Mouse (Mus musculus): ENCODE measurements at regions not wholly inside any gene's neighbourhood (a gene's known extent, or its start where the extent isn't known, plus 50 kb on each side); places are given as distances from the start of the nearest gene placed in this dataset.

DNA sequence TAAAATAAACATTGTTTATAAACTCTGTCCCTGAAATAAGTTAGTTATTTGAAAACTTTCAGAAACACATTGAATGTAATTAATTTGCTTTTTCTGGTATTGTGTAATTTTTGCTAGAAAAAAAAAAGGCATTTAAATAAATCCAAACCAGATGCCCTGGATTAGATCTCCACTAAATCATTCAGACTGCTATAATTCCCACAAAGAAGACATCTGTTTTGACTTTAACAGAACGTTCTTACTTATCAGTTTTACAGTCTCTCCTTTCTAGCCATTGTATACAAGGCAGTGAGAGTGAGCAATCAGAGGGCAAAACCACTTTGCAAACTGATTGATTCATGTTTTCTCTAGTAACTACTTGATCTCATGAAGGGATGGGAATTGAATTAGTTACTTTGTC, 478.8 kb downstream of the Slitrk6 start:
- DNase-seq, result no peak

GRCm38 (mm10) chr14:110271270-110271669, 483.7 kb downstream of the Slitrk6 start:
- DNase-seq, result no peak

GRCm38 (mm10) chr14:110244466-110244865, 510.5 kb downstream of the Slitrk6 start:
- no peak for DNase-seq

GRCm38 (mm10) chr14:110243549-110243948, 511.4 kb downstream of the Slitrk6 start:
- no peak for DNase-seq

DNA sequence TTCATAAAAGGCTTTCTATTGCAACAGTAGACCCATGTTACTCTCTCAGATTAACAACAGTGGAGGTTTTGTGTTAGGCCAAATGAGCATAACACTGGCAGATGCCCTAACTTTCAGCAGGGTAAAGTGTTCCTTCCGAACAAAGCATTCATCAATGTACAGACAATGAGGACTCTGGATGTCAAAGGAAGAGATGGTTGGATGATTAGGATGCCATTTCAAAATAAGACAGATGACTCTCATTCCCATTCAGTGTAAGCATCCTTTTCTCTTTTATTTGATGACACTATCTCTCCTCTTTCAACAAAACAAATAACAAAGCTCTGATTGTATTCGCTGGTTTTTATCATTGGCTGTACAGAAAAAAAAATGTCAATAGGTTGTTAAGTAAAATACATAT, 516.1 kb downstream of the Slitrk6 start:
- no peak for DNase-seq

GRCm38 (mm10) chr14:110224678-110225446, 530.1 kb downstream of the Slitrk6 start:
- no peak for DNase-seq

DNA sequence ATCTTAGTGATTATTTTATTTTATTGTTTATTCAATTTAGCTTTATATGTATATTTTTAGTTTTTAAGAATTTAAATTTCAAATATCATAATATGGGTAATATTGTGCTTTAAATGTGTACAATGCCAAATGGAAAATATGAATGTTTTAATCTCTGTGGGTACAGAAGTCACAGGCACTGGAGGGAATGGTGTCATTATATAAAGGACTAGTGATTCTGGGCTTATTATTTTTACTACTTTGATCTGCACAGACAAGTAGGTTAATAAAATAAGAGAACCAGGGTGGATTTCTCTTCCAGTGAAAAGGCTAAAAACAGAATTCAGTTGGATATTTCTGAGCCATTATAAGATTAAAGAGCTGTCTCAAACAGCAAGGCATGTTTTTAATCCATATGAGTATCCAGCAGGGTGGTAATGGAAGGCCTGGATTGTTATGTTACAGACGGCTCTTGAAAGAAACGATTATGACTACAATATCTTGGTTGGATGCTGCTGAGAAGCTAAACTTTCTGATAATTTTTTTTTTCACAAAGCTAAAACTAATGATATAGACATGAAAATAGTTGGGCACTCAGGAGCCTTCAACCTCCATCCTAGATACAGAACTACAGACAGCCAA, 563.9 kb downstream of the Slitrk6 start:
- DNase-seq, result no peak

GRCm38 (mm10) chr14:110190471-110190870, 564.5 kb downstream of the Slitrk6 start:
- DNase-seq, result no peak

GRCm38 (mm10) chr14:110179166-110179565, 575.8 kb downstream of the Slitrk6 start:
- DNase-seq, result no peak

- DNase-seq, result no peak
These were observed 583.5 kb downstream of the Slitrk6 start for GRCm38 (mm10) chr14:110171162-110172117.

GRCm38 (mm10) chr14:110168632-110169031, 586.3 kb downstream of the Slitrk6 start:
- DNase-seq, result no peak

DNA sequence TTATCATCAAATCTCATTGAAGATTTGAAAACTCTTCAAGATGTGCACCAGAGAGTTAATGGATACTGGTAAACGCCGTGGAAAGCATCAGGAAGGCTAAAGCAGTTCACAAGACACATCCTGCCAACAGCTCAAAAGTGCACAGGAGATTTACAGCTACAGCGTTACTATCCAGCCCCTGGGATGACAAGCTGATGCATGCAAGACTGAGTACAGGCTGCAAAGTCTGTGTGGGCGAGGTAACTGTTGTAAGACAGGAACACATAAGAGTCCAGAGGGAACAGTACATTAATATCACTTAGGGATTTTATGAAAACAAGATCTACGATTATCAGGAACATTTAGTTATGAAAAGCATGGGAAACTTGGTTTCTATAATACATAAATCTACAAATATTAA, 626.7 kb downstream of the Slitrk6 start:
- no peak for DNase-seq

DNA sequence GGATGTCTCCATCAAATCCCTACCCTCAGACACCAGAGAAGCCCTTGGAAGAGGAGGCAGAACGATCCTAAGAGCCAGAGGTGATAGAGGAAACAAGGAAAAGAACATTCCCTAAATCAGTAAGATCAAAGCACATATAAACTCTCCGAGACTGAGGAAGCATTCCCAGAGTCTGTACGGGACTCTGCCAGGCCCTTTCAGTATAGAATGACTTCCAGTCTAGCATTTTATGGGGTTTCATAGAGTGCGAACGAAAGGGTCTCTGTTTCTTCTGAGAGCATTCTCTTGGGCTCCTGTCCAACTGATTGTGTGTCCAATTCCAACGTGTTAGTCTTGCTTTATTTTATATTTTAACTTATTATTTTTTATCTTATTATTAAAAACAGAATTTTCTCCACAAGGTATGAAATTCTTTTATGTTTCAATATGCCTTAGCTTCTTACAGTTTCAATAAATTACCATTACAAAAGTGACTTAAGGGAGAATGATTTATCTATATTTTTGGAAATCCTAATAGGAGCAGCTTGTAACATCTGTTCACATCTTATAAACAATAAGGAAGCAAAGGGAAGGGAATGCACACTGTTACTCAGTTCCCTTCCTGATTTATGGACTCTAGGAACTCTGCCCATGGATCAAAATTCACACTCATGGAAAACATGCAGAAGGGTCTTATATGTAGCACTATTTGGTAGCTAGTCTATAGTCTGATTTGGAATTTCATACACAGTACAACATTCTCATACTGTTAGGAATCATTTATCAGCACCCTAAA, 628.8 kb downstream of the Slitrk6 start:
- DNase-seq, result no peak

- DNase-seq, result no peak
These were observed 632.2 kb downstream of the Slitrk6 start for GRCm38 (mm10) chr14:110122710-110123109.

DNA sequence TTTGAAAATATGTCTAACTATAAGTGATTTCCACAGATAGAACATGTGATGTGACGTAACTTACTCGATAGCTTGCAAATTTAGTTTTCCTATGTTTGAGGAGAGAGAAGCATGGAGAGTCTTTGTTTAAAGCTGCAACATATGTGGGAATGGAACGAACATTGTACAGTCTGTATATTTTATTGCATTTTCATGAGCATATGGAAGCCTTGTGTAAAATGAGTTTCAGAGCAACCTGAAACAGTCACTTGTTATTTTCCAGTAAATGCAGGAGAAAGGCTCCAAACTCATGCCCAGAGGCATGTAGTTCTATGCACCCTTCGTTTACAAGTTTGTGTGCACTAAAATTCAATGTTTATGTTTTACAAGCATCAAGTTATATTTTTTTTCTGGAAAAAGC, 639.4 kb downstream of the Slitrk6 start:
- no peak for DNase-seq

DNA sequence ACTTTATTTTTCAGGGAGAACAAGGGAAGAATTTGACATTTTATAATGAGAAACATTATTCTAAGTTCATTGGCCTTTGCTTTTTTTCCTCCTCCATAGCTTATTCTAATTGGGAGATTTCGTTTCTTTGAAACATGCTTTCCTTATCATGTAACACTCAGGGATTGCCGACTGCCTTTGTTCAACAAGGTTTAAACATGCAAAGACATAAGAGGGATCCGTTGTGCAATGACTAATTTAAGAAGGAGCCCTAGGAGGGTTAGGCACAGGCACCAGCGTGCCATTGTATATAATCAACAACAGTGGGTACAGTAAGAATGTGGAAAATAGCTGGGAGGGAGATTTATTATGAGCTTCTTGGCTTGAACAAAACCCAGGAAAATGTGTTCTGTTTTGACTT, 654.1 kb downstream of the Slitrk6 start:
- no peak for DNase-seq

GRCm38 (mm10) chr14:110078351-110078750, 676.6 kb downstream of the Slitrk6 start:
- no peak for DNase-seq

GRCm38 (mm10) chr14:110047748-110048147, 707.2 kb downstream of the Slitrk6 start:
- DNase-seq, result no peak

DNA sequence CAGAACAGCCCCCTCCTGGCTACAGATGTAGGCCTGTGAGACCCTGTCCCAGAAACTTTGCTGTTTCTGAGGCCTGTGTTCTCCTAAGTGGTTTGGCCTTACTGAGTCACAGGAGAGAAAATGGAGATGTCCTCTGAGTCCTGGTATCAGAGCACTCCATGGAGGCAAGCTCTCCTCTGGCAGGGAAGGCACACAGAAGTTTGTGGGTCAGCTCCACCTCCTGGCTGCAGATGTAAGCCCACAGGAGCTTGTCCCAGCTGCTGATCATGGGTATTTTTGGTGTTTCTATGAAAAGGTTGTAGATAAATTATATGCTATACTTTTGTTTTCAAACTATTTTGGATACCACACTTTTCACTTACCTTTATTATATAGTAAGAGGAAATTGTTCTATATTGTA, 711.7 kb downstream of the Slitrk6 start:
- DNase-seq, result no peak

- DNase-seq, result no peak
These were observed 733.1 kb downstream of the Slitrk6 start for GRCm38 (mm10) chr14:110021812-110022211.

DNA sequence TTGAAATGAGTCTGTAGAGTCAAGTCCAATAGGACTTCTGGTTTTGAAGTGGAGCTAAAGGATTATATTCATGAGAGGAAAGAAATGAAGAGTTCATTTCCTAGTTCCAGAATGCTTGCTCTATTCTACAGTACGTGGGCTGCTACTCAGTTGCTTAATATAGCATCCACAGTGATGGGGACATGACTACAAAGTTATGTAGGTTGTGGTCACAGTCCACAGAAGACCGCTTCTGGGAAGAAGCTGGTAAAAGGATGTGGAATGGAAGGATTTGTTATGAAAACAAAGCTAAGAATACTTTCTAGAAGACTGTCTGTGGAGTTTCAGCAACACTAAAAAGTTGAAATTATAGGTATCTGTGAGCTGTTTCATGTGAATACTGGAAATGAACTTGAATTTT, 739.8 kb downstream of the Slitrk6 start:
- DNase-seq, result no peak

- DNase-seq, result no peak
These were observed 741.7 kb downstream of the Slitrk6 start for GRCm38 (mm10) chr14:110013229-110013628.

DNA sequence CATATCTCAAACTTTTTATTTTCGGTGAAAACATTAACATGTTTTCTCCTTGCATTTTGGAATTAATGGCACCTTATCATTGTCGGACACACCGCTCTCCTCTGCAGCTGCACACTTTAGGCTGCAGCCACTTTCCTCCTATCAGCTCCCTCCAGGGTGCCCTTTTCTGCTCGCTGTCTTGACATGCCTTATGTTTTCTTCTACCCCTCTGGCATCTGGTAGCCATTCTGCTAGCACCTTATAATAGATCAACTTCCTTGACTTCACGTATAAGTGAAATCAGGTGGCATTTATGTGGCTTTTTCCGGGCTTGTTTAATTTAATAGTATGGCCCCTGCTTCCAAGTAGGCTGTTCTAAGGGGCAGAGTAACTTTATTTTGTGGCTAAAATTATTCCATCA, 747.8 kb downstream of the Slitrk6 start:
- DNase-seq, result no peak

Measured in thymus, postnatal 4 days (tissue).